Mouse (Mus musculus) thymus, postnatal 25 days (tissue): Measurements from ENCODE around the gene Mrps34.
"Not testable (repeated sequence)": the region's sequence is repeated elsewhere in the genome, so short reads cannot be mapped to it uniquely, and the experiment has no call there.

Experiments
- DNase-seq: peaks from one replicate; pipeline ENCODE4 v3.0.0; 2022

The Mrps34 gene

DNA sequence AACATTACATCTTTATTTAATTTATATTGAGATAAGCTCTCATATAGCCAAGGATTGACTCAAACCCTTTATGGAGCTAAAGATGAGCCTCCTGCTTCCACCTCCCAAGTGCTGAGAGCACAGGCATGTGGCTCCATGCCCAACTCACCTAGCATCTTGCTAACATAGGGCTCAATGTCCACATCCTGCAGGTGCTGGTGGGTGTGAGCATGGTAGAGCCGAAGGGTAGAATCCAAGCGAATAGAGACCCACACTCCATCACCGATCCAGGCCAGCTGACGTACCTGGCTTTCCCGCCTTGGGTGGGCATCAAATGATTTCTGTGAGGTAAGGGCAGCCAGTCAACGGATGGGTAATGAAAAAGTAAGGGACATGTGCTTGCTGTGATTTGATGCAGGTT, 5.1 kb downstream of the Mrps34 start:
- DNase-seq: no peak

DNA sequence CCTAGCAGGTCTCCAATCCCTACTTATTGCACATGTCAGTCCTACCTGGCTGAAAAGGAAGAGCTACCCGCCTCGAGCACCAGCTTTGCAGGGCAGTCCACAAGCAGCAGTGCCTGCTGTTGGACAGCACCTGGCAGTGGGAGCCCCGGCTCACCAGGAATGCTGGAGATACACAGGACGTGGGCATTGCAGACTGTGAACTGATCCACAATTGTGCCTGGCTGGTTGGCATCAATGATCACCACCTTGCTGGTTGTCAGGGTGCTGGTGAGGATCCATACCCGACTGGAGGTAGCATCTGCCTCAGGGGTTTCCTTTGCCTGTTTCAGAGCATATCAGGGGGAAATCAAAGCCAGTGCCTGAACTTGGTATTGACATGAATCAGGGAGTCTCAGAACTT, 7.2 kb downstream of the Mrps34 start:
- no peak for DNase-seq

DNA sequence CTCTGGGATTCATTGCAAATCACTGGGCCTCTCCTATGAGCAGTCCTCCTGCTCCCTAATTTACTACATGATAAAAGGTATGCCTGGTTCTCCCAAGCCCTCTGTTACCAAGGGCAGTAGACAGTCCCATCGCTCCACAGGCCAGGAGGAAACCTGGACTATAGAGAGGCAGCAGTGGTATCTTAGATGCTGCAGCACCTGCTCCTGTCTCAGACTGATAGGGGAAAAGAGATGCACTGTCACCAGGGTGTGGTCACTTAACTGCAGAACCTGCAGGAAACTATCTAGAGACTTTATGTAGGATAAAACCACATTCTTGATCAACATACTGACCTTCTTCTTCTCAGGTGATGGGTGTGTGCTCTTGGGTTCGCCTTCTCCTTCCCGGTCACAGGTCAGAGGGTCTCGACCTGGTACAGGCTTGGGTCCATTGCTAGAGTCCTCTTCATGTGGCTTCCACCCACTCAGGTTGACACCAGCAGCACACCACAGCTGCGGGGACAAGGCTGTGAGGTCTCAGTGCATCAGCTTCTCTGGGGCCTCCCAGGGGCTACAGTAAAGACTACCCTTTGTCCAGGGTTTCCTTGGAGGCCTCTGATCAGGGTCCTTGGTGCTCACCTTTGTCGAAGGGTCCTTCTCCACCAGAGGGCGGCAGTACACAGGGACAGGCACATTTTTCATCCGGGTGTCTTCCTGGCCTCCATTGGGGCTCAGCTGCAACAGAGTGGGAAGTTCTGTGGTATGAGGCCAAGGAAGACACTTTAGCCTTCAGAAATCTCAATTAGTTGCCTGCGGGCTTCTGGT, 8.0 kb downstream of the Mrps34 start:
- DNase-seq: peak; percentile 43

DNA sequence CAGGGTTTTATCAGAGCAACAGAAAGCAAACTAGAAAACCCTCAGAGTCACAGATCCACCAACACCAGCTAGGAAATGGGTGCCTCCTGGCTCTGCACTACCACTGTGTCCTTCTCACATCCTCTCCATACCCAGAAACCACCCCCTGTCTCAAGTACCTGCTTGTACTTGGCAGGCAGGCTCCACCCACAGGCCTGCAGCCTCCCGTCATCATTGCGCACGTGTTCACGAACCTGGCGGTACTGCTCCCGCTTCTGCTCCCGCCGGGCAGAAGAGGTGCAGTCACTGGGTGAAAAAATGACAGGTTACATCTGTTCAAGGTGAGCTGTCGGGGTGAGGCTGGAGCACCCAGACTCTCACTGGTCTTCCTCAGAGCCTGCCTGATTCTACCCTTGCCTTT, 8.9 kb downstream of the Mrps34 start:
- no peak for DNase-seq

DNA sequence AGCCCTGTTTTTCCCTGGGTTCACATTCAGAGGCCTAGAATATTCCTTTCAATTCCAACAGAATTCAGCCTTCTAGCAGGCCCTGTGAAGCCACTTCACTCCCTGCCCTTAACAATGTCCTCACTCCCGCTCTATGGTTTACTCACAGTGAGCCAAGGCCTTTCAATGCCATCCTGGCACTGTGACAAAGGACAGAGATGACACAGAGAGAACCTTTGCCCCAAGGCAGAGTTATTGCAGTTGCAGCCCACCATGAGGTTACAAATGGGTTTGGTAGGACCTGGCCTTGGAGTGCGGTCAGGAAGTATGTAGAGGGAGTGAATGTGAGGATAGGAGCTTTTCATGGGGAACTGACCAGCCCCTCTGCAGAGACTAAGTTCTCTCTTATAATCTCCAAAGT, 12.7 kb downstream of the Mrps34 start:
- no peak for DNase-seq

DNA sequence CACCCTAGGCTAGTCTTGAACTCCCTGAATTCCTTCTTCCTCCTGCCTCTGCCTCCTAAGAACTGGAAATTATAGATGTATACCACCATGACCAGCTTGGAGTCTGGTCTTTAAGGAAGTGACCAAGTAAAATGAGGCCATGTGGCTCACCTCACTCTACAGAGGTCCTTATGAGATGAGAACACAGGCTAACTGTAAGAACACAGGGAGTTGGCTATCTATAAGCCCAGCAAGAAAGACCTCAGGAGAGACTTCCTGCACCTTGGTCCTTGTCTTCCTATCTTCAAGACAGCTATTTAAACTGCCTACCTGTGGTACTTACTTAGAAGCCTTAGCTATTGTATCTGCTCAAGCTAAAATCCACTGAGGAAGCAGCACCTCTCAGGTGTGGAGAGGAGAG, 19.1 kb downstream of the Mrps34 start:
- no peak for DNase-seq

DNA sequence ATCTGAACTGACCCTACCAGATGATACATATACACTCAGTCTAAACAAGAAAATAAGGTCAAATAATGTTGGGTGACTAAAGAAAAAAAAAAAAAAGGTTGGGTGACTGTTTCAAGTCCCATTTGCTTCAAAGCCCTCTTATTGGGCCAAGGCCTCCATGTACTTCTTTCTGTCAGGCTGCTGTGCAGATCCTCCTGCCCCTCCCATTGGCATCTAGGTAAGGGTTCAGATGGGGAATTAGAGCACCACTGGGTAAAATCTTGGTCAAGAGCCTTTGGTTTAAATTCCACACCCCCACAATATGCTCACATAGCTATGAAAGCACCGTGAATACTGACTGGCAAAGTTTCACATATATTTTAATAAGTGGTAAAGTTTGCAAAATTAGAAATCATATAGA, 28.3 kb downstream of the Mrps34 start:
- no peak for DNase-seq

DNA sequence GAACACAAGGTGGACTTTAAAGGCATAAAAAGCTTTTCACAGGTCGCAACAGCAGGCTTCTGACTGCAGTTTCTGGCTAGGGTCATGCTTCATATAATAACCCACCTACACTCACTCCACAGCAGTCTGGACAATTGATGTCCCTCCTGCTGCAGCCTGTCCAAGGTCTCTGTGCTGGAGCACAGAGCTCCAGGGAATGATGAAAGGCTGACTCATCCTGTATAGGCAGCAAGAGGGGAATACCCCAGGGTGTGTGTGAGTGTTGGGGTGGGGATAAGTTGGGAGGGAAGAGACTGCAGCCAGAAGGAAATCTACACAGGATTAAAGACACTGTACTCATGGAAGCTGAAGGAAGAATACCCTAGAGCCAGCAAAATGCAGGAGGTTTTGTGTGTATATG, 34.6 kb downstream of the Mrps34 start:
- DNase-seq: no peak

DNA sequence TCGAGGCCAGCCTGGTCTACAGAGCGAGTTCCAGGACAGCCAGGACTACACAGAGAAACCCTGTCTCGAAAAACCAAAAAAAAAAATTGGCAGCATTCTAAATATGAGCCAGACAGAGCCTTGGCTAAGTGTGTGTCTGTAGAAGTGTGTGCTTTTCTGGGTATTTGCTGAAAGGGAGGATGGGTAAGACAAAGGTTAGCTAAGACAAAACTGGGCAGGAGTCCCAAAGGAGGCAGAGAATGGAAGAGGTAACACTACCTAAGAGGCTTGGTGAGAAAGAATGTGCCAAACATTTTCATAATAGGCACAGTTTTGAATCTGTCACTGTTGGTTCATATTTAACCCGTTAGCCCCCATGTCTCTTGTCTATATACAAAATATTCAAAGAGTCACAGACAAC, 37.5 kb downstream of the Mrps34 start:
- no peak for DNase-seq

DNA sequence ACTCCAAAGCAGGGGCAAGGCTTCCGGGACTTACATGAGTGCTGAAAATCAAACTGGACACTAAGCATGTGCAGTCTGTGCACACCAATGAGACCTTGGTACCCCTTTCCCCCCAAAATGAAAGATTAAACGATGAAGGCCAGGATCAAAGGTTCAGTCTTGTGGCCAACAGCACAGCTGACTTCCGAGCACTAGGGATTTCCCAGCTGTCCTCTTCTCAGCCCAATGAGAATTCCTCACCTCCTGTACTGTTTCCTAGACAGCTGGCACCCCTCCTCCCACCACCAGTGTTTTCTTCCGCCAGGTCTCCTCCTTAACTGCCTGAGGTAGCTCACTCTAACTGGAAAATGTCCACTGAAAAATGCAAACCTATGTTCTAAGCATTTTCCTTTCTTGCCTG, 38.2 kb downstream of the Mrps34 start:
- no peak for DNase-seq

DNA sequence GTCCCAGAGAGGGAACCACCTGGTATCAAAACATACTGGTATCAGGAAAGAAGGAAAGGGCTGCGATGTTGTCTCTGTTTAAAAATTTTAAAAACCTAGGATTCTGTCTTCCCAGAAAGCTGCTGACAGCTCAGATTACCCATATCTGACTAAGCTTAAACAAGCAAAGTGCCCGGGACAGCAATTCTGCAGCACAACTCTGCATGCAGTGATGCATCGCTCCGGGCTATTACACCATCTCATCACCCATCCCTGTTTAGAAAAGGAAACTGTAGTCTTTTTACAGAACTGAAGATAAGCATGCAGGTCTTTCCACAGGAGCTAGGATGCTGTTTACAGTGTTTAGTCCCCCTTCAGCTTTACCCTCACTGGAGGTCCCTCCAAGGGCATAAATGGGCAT, 40.0 kb downstream of the Mrps34 start:
- no peak for DNase-seq

DNA sequence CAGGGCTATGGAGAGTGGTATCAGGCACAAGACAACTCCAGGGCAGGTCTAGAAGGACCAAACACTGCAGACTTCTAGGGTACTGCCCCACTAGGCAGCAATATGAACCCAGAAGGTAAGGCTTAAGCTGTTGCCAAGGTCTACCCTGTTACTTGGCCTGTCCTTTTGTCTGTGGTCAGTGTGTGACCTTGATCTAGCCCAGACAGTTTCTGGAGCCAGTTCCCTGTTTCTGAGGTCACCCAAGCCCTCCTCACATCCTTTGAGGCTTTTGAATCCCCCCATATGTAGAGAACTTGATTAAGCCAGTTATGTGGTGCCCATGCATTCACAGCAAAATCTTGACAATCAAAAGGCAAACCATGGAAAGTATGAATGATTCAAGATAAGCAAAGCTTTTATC, 40.8 kb downstream of the Mrps34 start:
- no peak for DNase-seq

DNA sequence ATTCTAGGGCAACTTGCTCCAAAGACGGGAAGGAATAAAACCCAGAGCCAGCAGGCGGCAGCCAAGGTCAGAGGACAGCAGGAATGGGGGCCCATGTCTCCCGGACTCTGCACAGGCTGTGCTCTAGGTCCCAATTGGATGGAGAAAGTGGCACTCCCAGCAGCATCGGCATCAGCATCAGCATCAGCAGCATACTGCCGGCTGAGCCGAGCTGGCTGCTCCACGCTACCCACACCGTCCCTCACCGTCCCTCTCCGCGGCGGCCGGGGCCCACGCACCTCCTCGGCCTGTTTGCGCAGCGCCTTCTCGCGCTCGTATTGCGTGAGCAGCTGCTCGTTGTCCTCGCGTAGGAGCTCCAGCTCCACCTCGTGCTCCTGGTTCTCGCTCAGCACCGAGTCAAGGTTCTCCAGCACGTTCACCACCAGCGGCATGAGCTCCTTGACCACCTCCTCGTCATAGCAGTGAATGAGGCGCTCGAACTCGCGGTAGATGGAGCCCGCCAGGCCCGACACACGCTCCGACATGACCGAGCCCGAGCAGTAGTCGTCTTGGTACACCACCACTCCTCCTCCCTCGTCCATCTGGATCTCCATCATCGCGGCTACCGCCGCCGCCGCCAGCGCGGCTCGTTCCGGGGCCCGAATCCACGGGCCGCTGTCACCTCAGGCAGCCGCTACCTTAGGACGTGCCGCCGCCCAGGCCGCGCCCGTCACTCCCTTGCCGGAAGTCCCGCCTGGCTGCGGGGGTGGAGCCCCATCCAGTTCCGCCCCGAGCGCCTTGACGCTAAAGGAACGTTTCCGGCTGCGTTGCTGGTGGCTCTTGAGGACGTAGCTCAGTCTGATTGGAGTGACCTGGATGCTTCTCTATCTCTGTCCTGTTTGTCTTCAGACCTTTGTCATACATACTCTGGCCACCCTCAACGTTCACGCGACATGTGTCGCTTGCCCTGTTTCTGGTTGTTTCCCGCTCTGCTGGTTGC, 41.6 kb downstream of the Mrps34 start, which contains the start of gene Mapk8ip3:
TSS of gene Mapk8ip3 (minus strand) at position 719 of the 979 bp plus-strand sequence.
- DNase-seq: peak; percentile 96

DNA sequence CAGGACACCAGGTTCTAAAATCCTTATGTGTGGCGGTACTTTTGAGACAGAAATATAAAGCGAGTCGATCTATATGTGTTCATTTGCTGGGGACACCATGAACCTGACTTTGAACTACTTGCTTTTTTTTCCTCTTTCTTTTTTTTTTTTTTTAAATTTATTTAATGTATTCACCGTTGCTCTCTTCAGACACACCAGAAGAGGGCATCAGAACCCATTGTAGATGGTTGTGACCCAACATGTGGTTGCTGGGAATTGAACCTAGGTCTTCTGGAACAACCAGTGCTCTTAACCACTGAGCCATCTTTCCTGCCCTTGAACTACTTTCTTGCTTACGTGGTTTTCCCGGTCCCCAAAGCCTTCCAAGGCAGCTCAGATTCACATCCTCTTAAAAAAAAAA, 42.4 kb downstream of the Mrps34 start:
- DNase-seq: no peak

DNA sequence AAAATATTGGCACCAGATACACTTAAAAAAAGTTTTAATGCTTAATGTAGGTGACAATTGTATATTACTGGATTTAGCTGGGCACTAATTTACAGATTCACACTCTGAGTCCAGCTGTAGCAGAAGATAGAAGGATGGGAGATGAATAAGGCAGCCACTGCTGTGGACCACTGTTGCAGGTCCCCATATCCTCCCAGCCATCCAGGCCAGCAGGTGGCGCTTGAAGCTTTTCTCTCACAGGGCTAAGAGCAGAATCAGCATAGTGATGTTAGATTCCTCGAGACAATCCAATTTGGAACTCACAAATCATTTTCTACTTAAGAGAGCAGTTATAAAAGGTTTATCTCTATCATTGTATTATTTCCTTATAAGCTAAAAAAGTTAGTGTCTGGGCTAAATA, 47.5 kb downstream of the Mrps34 start:
- peak; percentile 50 for DNase-seq

DNA sequence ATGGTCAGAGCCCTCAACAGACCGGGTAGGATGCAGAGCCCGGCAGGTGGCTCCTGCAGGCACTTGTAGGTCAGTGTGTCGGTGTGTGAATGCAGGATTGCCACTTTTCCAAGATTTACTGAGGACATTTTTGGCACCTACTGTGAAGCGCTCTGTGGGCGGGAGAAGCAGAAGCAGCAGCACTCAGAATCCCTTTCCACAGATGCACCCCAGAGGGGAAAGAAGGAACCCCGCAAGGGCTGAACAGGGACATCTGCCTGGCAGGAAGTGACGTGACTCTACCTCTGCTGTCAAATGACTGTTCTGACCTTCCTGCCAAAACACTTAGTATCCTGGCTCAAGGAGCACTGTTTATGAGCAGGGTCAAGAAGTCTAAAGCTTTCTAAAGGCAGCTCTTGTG, 48.1 kb downstream of the Mrps34 start:
- no peak for DNase-seq

DNA sequence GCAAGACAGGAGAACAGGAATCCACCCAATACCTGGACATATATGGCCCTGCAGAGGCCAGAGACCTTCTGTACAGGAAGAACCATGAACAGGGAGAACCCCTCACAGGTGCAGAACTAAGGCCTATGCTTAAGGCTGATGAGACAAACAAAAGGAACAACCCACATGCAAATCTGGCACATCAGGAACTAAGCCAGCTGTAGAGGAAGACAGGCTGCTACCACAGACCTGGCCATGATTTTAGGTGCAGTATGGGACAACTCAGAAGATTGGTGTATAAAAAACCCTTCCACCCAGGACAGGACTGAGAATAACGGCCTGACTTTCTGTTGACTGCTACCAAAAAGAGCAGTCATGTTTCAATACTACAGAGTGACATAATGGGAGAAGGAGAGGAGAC, 48.7 kb downstream of the Mrps34 start:
- DNase-seq: not testable (repeated sequence)
